ENCODE assay signal across 8 mouse cellular contexts in genomic region chr3:100821276-100821675, GRCm38 (mm10). TPM values are rescaled to one million over a fixed set of nuclear protein-coding genes. Genes with fewer than 3 reads are reported as not detected.
DNase-seq lines count a peak whose midpoint lies in the region; ATAC-seq and TF ChIP-seq lines count a peak whose summit lies in the region.

No protein-coding gene starts in this region.

- no peak for DNase-seq in heart, embryonic 10.5 days (ENCODE audit: low spot score)
- no peak for DNase-seq in heart, postnatal 10 days
- peak; percentile 16 to 23 for DNase-seq in B cell, adult 2 months
- DNase-seq in embryonic facial prominence, embryonic 14.5 days (ENCODE audit: low spot score): peak; percentile 54
- DNase-seq in liver, embryonic 14.5 days (ENCODE audit: low read depth in 3 of 3, low spot score in 3 of 3): no peak
- no peak for DNase-seq in gastrocnemius, postnatal 14 days
- DNase-seq in cerebellum, adult 8-10 months: no peak
- DNase-seq in adrenal gland, postnatal 10 days: no peak

- ATAC-seq in embryonic facial prominence, embryonic 14.5 days (ENCODE audit: low read depth): no peak
- ATAC-seq in liver, embryonic 14.5 days (ENCODE audit: insufficient read depth): no peak

- TF ChIP-seq EP300 in liver, embryonic 14.5 days (IDR thresholded peaks at IDR 0.05; ENCODE audit: low read depth): no peak

- H3K4me3 ChIP-seq in heart, embryonic 10.5 days: no peak overlapping the region
- no peak overlapping the region for H3K4me3 ChIP-seq in embryonic facial prominence, embryonic 14.5 days (ENCODE audit: low read depth, low read length)
- no peak overlapping the region for H3K4me3 ChIP-seq in liver, embryonic 14.5 days (ENCODE audit: insufficient read depth in 1 of 2, low read depth in 2 of 2, low read length in 2 of 2)

- H3K27me3 ChIP-seq in heart, embryonic 10.5 days (ENCODE audit: insufficient read depth, poor library complexity, severe bottlenecking): no peaks in the 10 kb centered on the region
- H3K27me3 ChIP-seq in embryonic facial prominence, embryonic 14.5 days (replicated peaks; ENCODE audit: control insufficient read depth, insufficient read depth, low read length): no peaks in the 10 kb centered on the region
- no peaks in the 10 kb centered on the region for H3K27me3 ChIP-seq in liver, embryonic 14.5 days (ENCODE audit: control insufficient read depth, insufficient read depth, low read length)

- no peak overlapping the region for H3K4me2 ChIP-seq in embryonic facial prominence, embryonic 14.5 days (ENCODE audit: low read depth, low read length)
- H3K4me2 ChIP-seq in liver, embryonic 14.5 days (ENCODE audit: low read depth): no peak overlapping the region

- peaks cover 21% of the 10 kb centered on the region for H3K4me1 ChIP-seq in heart, embryonic 10.5 days
- H3K4me1 ChIP-seq in embryonic facial prominence, embryonic 14.5 days (ENCODE audit: control insufficient read depth, insufficient read depth, low read length): no peaks in the 10 kb centered on the region
- H3K4me1 ChIP-seq in liver, embryonic 14.5 days (replicated peaks; ENCODE audit: control insufficient read depth in 2 of 2, insufficient read depth in 2 of 2, low read length in 1 of 2): no peaks in the 10 kb centered on the region; a peak in 1 of 4 replicates

- no peak overlapping the region for H3K9ac ChIP-seq in embryonic facial prominence, embryonic 14.5 days (ENCODE audit: low read depth, low read length)
- no peak overlapping the region for H3K9ac ChIP-seq in liver, embryonic 14.5 days (replicated peaks)

- intact Hi-C loops in heart, postnatal 10 days (cut with DNase I): no loop called here
- intact Hi-C loops in gastrocnemius, postnatal 14 days (cut with DNase I; ENCODE audit: low total_unique reads): no loop called here

- 0 out of 2 replicates have a peak overlapping the region, but pooled peaks have one; percentile 7 for H3K27ac ChIP-seq in heart, embryonic 10.5 days
- H3K27ac ChIP-seq in embryonic facial prominence, embryonic 14.5 days (replicated peaks; ENCODE audit: low read depth, low read length): peak overlapping the region; percentile 44; the same call in 1 of the 2 replicates
- H3K27ac ChIP-seq in liver, embryonic 14.5 days: no peak overlapping the region

- peak; percentile 43 for TF ChIP-seq CTCF in liver, embryonic 14.5 days (IDR thresholded peaks at IDR 0.05; ENCODE audit: low read depth)

- no peaks in the 10 kb centered on the region for H3K9me3 ChIP-seq in heart, embryonic 10.5 days
- H3K9me3 ChIP-seq in embryonic facial prominence, embryonic 14.5 days (ENCODE audit: control insufficient read depth, low read length): no peaks in the 10 kb centered on the region
- no peaks in the 10 kb centered on the region for H3K9me3 ChIP-seq in liver, embryonic 14.5 days (ENCODE audit: control insufficient read depth, low read length)

- 61% methylated on average over 2 of the region's 2 CpGs for WGBS in heart, embryonic 10.5 days
- 42% methylated on average over 2 of the region's 2 CpGs for WGBS in embryonic facial prominence, embryonic 14.5 days
- 37% methylated on average over 2 of the region's 2 CpGs for WGBS in liver, embryonic 14.5 days (ENCODE audit: insufficient replicate concordance)

- H3K36me3 ChIP-seq in heart, embryonic 10.5 days: no peaks in the 10 kb centered on the region
- no peaks in the 10 kb centered on the region for H3K36me3 ChIP-seq in embryonic facial prominence, embryonic 14.5 days (ENCODE audit: control insufficient read depth, insufficient read depth, low read length)
- no peaks in the 10 kb centered on the region for H3K36me3 ChIP-seq in liver, embryonic 14.5 days (replicated peaks; ENCODE audit: control insufficient read depth, insufficient read depth, low read depth)

RNA-seq across cellular contexts. Expression of gene Vtcn1, which starts 4.0 kb away (rescaled TPM):
- polyA plus RNA-seq in heart, embryonic 10.5 days (2016; fragmentation: Nextera tagmentation; extraction: Ambion mirVana): 0.05 TPM in 2 replicates
- under 1 TPM; 0.24 to 0.79 TPM for total RNA-seq in heart, postnatal 10 days (2021)
- 0.39 and 0.53 TPM in 2 replicates for polyA plus RNA-seq in embryonic facial prominence, embryonic 14.5 days (2014; fragmentation: Nextera tagmentation; extraction: Ambion mirVana)
- polyA plus RNA-seq in liver, embryonic 14.5 days (2012; rRNA removed): 0.02 TPM in 1 of 2 replicates, not detected in the other
- polyA plus RNA-seq in liver, embryonic 14.5 days (2014; fragmentation: Nextera tagmentation; extraction: Ambion mirVana): not detected in 2 replicates
- total RNA-seq in gastrocnemius, postnatal 14 days (2021): under 1 TPM; 0.31 to 0.94 TPM
- total RNA-seq in adrenal gland, postnatal 10 days (2021): under 1 TPM; 0.18 to 0.55 TPM

Comparison
In these comparisons a context has a peak if more than half of its experiments do, and no peak if none do; other contexts are left out.
1. DNase-seq: peak in B cell, adult 2 months (2 of 2) and embryonic facial prominence, embryonic 14.5 days (single experiment); none in heart, embryonic 10.5 days (single experiment), heart, postnatal 10 days (0 of 2), liver, embryonic 14.5 days (0 of 3), gastrocnemius, postnatal 14 days (single experiment), cerebellum, adult 8-10 months (single experiment) and adrenal gland, postnatal 10 days (single experiment).